Mouse (Mus musculus) cerebellum, adult 9-10 months (tissue): Measurements from ENCODE around the gene Amfr.
A peak's percentile ranks its signal among the peaks of the same experiment; 100 is the strongest.

ENCODE experiments used
- DNase-seq: peaks from one replicate; pipeline ENCODE4 v3.0.0; 2022

Amfr gene

GRCm38 (mm10) chr8:93929233-93929632, 83.4 kb downstream of the Amfr start:
- no peak for DNase-seq

- no peak for DNase-seq
Observed at GRCm38 (mm10) chr8:93925513-93925912, 87.1 kb downstream of the Amfr start.

- DNase-seq, result peak; percentile 76
Observed at GRCm38 (mm10) chr8:93923897-93924334, 88.7 kb downstream of the Amfr start.
